Mouse (Mus musculus) embryonic fibroblast, embryonic 13.5 days (primary cell): ENCODE results near the gene Foxp1.

Experiments
- CTCF ChIP-seq: IDR thresholded peaks from 2 replicates; pipeline ENCODE4 v1.5.1; 2011; ENCODE audit warnings: mild to moderate bottlenecking, control low read depth, low read length, moderate library complexity, borderline replicate concordance; ENCODE audit not compliant: insufficient read depth
- POLR2A ChIP-seq: IDR thresholded peaks from 2 replicates; pipeline ENCODE4 v1.6.1; 2011; ENCODE audit warnings: low read depth, mild to moderate bottlenecking, control low read depth, low read length, moderate library complexity

GRCm38 (mm10) chr6:99011895-99012584 lies 510.5 kb downstream of the Foxp1 start:
- TF ChIP-seq CTCF (no peak), POLR2A (no peak)
